Mouse (Mus musculus) bone marrow macrophage, adult 2 months (primary cell): ENCODE measurements around the gene Slco1a5. TPM values are rescaled to one million over a fixed set of nuclear protein-coding genes. Genes with fewer than 3 reads are reported as not detected.
"Not testable (repeated sequence)": the region's sequence is repeated elsewhere in the genome, so short reads cannot be mapped to it uniquely, and the experiment has no call there.

Experiments used
- H3K27ac ChIP-seq: 2 replicates; pipeline ENCODE4 v1.5.1; 2012; ENCODE audit warnings: low read depth, low read length; ENCODE audit not compliant: insufficient read depth
- H3K4me1 ChIP-seq: 2 replicates; pipeline ENCODE4 v1.6.1; 2012; ENCODE audit warnings: low read length; ENCODE audit not compliant: control insufficient read depth, insufficient read depth
- H3K4me3 ChIP-seq: 2 replicates; pipeline ENCODE4 v1.5.1; 2012; ENCODE audit warnings: mild to moderate bottlenecking, low read length, moderate library complexity; ENCODE audit not compliant: insufficient read depth
- CTCF ChIP-seq: IDR thresholded peaks from 2 replicates; pipeline ENCODE4 v1.5.1; 2012; ENCODE audit warnings: low read depth, mild to moderate bottlenecking, low read length, moderate library complexity
- POLR2A ChIP-seq: IDR thresholded peaks from 2 replicates; pipeline ENCODE4 v1.6.1; 2012; ENCODE audit warnings: mild to moderate bottlenecking, low read depth, low read length, borderline replicate concordance
- polyA plus RNA-seq: library from polyadenylated mRNA; stranded (reverse); fragments of >200 nt; gene quantifications from 2 replicates; pipeline ENCODE4 v1.2.4, GENCODE M21; 2012; ENCODE audit not compliant: missing spikeins, insufficient read depth, insufficient read length

The Slco1a5 gene
- polyA plus RNA-seq, 1 experiment: not detected

DNA sequence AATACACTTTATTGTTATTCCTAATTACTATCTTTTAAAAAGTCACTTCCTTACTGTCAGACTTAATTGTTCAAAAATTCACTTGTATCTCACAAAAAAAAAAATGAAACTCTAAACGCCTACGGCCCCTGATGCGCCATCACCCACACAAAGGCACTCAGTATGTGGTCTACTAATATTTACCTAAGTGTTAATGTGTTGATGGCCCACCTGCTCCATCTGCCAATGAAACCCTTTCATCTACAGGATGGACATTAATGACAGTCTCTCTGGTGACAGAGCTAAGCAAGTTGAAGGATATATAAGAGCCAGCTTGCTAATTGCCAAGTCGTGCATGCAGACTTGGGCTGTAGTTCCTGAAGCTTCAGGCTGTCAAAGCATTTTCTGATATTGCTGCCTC is 24.7 kb downstream of the Slco1a5 start, which contains the start of gene Iapp:
Iapp (plus strand) TSS at position 326 of the 400 bp plus-strand sequence.
- H3K4me3 ChIP-seq: no peak within 1 kb of the TSS
- no peak within 1 kb of the TSS for H3K27ac ChIP-seq
- TF ChIP-seq POLR2A: no peak
- no peaks in the 10 kb centered on the region for H3K4me1 ChIP-seq

DNA sequence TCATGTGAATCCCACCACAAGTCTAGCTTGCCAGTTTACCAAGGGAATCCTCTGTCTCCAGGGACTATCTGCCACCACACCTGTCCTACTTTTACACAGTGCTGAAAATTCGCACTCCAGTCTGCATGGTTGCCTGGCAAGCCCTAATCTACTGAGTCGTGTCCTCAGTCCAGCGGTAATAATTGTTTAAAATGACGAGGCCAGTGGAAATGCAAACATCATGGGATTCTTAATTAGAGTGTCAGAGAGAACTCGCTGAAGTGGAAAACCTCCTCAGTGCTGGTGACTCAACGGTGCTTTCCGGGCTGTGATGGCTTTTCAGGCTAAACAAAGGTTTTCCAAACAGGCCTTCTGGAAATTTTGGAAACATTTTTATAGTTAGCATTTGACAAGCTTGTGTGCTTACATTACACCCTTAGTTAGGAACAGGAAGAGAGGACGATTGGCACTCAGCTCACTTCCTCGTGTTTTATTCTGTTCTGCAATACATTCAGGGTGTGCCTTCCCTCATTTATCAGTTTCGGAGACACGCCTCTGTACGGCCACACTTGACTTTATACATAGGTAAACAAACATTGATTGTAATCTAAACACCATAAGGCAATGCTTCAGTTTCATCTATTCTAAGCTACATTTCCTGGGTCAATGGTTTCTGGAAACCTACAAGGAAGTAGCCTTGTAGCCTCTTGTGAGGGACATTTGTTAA is 33.2 kb downstream of the Slco1a5 start:
- H3K4me3 ChIP-seq: no peak overlapping the region
- TF ChIP-seq POLR2A: no peak
- no peak for TF ChIP-seq CTCF
- H3K27ac ChIP-seq: no peak overlapping the region
- no peaks in the 10 kb centered on the region for H3K4me1 ChIP-seq

DNA sequence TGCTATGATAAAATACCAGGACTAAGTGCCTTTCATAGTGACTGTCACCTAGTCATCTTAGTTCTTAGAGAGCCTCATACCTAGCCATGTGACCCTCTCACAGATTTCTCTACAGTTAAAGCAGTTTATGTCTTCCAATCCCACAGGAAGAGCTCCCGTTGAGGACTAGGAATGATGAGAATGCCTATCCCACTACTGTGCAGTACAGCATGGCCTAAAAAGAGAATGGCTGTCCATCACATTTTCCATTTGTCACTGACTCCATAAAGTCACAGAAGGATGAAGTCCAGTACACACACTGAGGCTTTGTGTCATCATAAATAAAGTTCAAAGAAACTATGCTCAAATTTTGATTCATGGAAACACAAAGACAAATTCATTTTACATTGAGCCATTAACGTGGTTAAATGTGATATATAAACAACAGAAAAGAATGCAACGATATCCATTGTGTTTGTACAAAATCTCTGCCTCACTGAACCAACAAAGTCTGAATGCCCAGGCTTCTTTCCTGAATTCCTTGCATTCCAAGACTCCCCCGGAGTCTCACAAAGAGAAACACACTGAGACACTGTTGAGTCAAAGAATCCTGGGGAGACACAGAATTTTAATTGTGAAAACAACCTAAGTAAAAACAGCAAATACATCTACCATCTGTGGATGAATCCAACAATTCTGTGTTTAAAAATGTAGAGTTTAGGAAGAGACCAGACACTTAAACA is 46.9 kb downstream of the Slco1a5 start:
- no peak for TF ChIP-seq CTCF
- no peak for TF ChIP-seq POLR2A
- Histone ChIP-seq H3K4me3 (no peak overlapping the region), H3K4me1 (no peaks in the 10 kb centered on the region), H3K27ac (no peak overlapping the region)

DNA sequence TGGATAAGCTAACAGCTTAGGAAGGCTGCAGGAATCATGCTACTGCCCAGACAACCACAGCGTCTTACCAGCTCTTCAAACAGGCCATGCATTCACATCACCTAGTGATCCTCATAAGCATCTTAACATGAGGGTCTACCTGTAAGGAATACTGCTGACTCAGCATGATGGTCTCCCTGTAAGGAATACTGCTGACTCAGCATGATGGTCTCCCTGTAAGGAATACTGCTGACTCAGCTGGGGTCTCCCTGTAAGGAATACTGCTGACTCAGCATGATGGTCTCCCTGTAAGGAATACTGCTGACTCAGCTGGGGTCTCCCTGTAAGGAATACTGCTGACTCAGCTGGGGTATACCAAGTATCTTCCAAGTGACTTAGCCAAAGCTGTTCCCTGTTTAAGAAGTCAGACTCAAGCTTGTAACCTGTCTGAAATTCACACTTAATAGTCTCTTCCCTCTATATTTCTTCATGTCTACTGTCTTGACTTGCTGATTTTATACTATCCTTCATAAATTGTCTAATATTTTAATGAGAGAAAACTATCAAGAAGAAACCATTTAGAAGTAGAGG is 72.0 kb downstream of the Slco1a5 start:
- H3K4me1 ChIP-seq, H3K27ac ChIP-seq, H3K4me3 ChIP-seq: not testable (repeated sequence)

DNA sequence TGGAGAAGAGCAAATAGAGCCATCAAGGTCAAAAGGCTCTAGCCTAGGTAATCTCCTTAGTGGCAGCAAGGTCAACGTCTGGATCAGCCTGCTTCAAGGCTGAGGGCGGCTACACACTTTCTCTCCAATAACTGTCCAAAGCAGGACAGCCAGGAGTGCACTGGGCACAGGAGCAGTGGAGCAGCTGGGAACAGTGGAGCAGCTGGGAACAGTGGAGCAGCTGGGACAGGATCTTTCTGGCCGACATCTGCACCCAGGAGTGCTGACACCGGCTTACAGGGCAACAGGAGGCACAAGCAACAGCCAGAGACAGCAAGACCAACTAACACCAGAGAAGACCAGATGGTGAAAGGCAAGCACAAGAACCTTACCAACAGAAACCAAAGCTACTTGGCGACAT is 77.7 kb downstream of the Slco1a5 start:
- no peak for TF ChIP-seq CTCF
- no peak for TF ChIP-seq POLR2A
- no peak overlapping the region for H3K4me3 ChIP-seq
- H3K4me1 ChIP-seq: no peaks in the 10 kb centered on the region
- H3K27ac ChIP-seq: no peak overlapping the region

DNA sequence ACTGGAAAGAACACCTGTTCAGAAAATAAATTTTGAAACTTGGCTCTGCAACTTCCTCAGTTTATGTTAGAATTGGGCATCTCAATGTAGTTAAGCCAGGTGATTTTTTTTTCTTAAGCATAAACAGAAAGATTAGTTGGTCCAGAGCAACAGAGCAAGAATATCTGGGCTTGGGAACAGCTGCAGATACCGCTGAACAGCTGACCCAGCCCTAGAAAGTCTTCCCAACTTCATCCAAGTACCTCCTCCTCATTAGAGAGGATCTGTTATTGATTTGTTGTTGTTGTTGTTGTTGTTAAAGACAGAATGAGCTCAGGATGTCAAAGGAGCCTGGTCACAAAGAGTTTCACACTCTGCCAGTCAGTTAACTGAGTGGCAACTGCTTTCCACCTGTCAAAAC is 83.3 kb downstream of the Slco1a5 start:
- Histone ChIP-seq H3K4me3 (no peak overlapping the region), H3K4me1 (no peaks in the 10 kb centered on the region), H3K27ac (no peak overlapping the region)
- TF ChIP-seq POLR2A: no peak
- no peak for TF ChIP-seq CTCF

DNA sequence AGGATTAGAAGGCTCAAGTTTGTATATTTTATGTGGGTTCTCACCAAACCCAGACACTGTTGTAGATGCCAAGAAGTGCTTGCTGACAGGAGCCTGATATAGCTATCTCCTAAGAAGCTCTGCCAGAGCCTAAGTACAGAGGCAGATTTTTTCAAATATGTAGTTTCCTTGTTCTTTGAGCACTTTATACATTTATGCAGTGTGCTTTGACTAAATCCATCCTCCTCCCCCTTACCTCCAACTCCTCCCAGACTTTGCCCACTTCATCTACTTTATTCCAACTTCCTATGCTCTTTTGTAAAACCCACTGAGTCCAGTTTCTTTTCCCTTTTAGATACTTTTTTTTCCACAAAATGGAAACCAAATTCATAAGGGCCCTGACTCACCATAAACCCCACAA is 102.6 kb downstream of the Slco1a5 start:
- no peak overlapping the region for H3K4me3 ChIP-seq
- TF ChIP-seq POLR2A: no peak
- TF ChIP-seq CTCF: no peak
- H3K27ac ChIP-seq: no peak overlapping the region
- no peaks in the 10 kb centered on the region for H3K4me1 ChIP-seq

DNA sequence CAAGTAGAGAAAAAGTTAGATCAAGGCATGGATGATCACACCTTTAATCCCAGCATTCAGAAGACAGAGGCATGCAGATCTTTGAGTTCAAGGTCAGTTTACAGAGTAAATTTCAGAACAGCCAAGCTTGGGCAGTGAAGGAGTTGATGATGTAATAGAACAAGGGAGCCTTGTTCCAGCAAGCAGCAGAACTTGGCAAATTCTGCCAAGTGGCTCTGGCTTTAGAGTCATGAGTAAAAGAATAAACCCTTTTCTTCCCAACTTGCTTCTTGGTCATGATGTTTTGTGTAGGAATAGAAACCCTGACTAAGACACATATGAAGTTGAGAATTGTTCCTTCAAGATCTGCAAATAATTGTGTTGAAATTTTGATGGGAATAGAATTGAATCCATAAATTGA is 111.0 kb downstream of the Slco1a5 start:
- Histone ChIP-seq H3K27ac (no peak overlapping the region), H3K4me1 (no peaks in the 10 kb centered on the region), H3K4me3 (no peak overlapping the region)
- no peak for TF ChIP-seq CTCF
- TF ChIP-seq POLR2A: no peak

DNA sequence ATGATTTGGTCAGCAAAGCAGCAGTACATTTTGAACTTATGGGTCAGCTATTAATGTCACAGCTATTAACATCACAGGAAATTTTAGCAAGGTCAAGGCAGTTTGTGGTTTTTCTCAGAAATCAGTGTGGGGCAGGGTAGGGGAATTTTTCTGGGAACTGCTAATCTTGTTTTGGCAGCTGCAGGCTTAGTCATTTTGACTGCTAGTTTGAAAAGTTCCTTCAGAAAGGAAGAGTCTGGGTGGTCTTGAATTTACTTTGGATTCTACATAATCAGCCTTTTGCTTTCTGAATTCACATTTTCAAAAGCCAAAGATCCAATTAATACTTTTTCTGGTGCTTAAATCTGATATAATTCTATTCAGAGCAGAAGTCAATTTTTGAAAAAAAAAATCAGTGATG is 113.0 kb downstream of the Slco1a5 start:
- Histone ChIP-seq H3K4me1 (no peaks in the 10 kb centered on the region), H3K4me3 (no peak overlapping the region), H3K27ac (no peak overlapping the region)
- TF ChIP-seq POLR2A (no peak), CTCF (no peak)

DNA sequence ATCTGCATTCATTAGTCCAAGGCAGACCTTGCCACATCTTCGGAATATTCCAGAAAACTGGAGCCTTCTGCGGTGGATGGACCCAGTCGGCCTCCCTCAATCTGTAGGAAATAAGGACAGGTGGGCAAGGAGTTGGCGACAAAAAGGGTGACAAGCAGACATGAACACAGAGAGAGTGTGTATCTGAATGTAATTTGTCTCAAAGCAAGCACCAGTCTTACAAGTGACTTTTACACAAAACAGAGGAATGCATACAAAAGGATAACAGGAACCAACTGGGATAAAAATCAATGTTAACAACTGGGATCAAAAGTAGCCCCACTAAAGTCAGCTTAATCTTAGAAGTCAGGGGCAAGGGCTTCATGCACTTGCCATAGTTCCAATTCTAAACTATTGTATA is 114.4 kb downstream of the Slco1a5 start, which contains the start of gene Slco1a6:
Slco1a6 (minus strand) TSS at position 101 of the 400 bp plus-strand sequence.
- no peak within 1 kb of the TSS for H3K4me3 ChIP-seq
- H3K4me1 ChIP-seq: no peaks in the 10 kb centered on the region
- no peak within 1 kb of the TSS for H3K27ac ChIP-seq
- no peak for TF ChIP-seq POLR2A
- no peak for TF ChIP-seq CTCF
